Mouse (Mus musculus): ENCODE measurements around the gene Amh.

GRCm38 (mm10) chr10:80768365-80768764 lies 36.7 kb upstream of the Amh start:
- TF ChIP-seq CTCF (IDR thresholded peaks at IDR 0.05; ENCODE audit: borderline replicate concordance, insufficient read depth, low read length) (no peak), POLR2A (IDR thresholded peaks at IDR 0.05; ENCODE audit: low read depth, low read length) (no peak)
